Mouse (Mus musculus) stomach, embryonic 16.5 days (tissue): ENCODE data around the gene Ncf1. TPM values are rescaled to one million over a fixed set of nuclear protein-coding genes. Genes with fewer than 3 reads are reported as not detected.

ENCODE experiments used
- ATAC-seq: fragments of 200-750 bp; cut with Nextera tagmentation; 2 replicates; pipeline ENCODE4 v1.8.0; 2017; ENCODE audit warnings: moderate number of reproducible peaks, moderate TSS enrichment; ENCODE audit not compliant: insufficient read depth, low FRiP score
- H3K27ac ChIP-seq: fragments of 300-500 bp; sonication (generic); 2 replicates; pipeline ENCODE4 v1.5.1; 2014; ENCODE audit warnings: low read length
- H3K27me3 ChIP-seq: fragments of 300-500 bp; sonication (generic); 2 replicates; pipeline ENCODE4 v1.6.1; 2014; ENCODE audit warnings: low read length, control low read depth, mixed read lengths; ENCODE audit not compliant: control insufficient read depth, insufficient read depth
- H3K36me3 ChIP-seq: fragments of 300-500 bp; sonication (generic); 2 replicates; pipeline ENCODE4 v1.6.1; 2014; ENCODE audit warnings: low read length; ENCODE audit not compliant: control insufficient read depth, insufficient read depth
- H3K4me1 ChIP-seq: fragments of 300-500 bp; sonication (generic); 2 replicates; pipeline ENCODE4 v1.6.1; 2014; ENCODE audit warnings: low read length, control low read depth, mixed read lengths; ENCODE audit not compliant: control insufficient read depth, insufficient read depth
- H3K4me2 ChIP-seq: fragments of 300-500 bp; sonication (generic); 2 replicates; pipeline ENCODE4 v1.6.1; 2014; ENCODE audit warnings: low read depth, low read length, mixed read lengths
- H3K4me3 ChIP-seq: fragments of 300-500 bp; sonication (generic); replicated peaks from 2 replicates; pipeline ENCODE4 v1.5.1; 2014; ENCODE audit warnings: mild to moderate bottlenecking, low read length
- H3K9ac ChIP-seq: fragments of 300-500 bp; sonication (generic); 2 replicates; pipeline ENCODE4 v1.6.1; 2014; ENCODE audit warnings: low read length
- H3K9me3 ChIP-seq: fragments of 300-500 bp; sonication (generic); replicated peaks from 2 replicates; pipeline ENCODE4 v1.6.1; 2016; ENCODE audit warnings: low read length, control low read depth; ENCODE audit not compliant: control insufficient read depth
- WGBS: fragments of 180-500 bp; shearing (Covaris S2); extraction: QIAGEN DNeasy Blood & Tissue Kit; methylation state at CpG from one replicate; pipeline ENCODE4 v1.1.7; 2014; 5-methylcytosine and 5-hydroxymethylcytosine counted together
- polyA plus RNA-seq: library from polyadenylated mRNA; unstranded; fragments of >200 nt; fragmentation: Nextera tagmentation; extraction: Ambion mirVana; gene quantifications from 2 replicates; pipeline ENCODE4 v1.2.1, GENCODE M21; 2015

The Ncf1 gene
- polyA plus RNA-seq, 1 experiment from 2014 or later: 8.2 TPM

- ATAC-seq: no peak
- H3K9me3 ChIP-seq: no peaks in the 10 kb centered on the region
These were observed 22.7 kb downstream of the Ncf1 start for GRCm38 (mm10) chr5:134206721-134207120.

GRCm38 (mm10) chr5:134193664-134194063 lies 35.8 kb downstream of the Ncf1 start:
- H3K4me3 ChIP-seq: no peak overlapping the region
- WGBS: 83% methylated on average over 8 of the region's 8 CpGs
- H3K36me3 ChIP-seq: peaks cover 7% of the 10 kb centered on the region; the same call in 1 of the 2 replicates
- H3K4me2 ChIP-seq: no peak overlapping the region
- H3K9me3 ChIP-seq: no peaks in the 10 kb centered on the region
- H3K9ac ChIP-seq: no peak overlapping the region
- no peak overlapping the region for H3K27ac ChIP-seq
- no peaks in the 10 kb centered on the region for H3K4me1 ChIP-seq
- no peaks in the 10 kb centered on the region for H3K27me3 ChIP-seq
- no peak for ATAC-seq

More at GRCm38 (mm10) chr5:134206721-134207120, 22.7 kb downstream of the Ncf1 start:
- no peak overlapping the region for H3K27ac ChIP-seq
- H3K4me3 ChIP-seq: no peak overlapping the region
- peaks cover 7% of the 10 kb centered on the region for H3K4me1 ChIP-seq
- H3K36me3 ChIP-seq: 0 out of 2 replicates have a peak, but pooled peaks cover 3% of the 10 kb centered on the region
- WGBS: 82% methylated on average over 10 of the region's 10 CpGs
- H3K27me3 ChIP-seq: no peaks in the 10 kb centered on the region
- no peak overlapping the region for H3K9ac ChIP-seq
- no peak overlapping the region for H3K4me2 ChIP-seq

- Histone ChIP-seq H3K4me1 (0 out of 2 replicates have a peak, but pooled peaks cover under 1% of the 10 kb centered on the region), H3K36me3 (no peaks in the 10 kb centered on the region), H3K4me3 (no peak overlapping the region), H3K4me2 (no peak overlapping the region), H3K27me3 (no peaks in the 10 kb centered on the region), H3K9me3 (no peaks in the 10 kb centered on the region; the same call in 1 of the 2 replicates), H3K27ac (no peak overlapping the region), H3K9ac (no peak overlapping the region)
- 73% methylated on average over 7 of the region's 7 CpGs for whole genome bisulfite sequencing
- ATAC-seq: no peak
These were observed 40.9 kb downstream of the Ncf1 start for GRCm38 (mm10) chr5:134188571-134188970.

- H3K27me3 ChIP-seq: no peaks in the 10 kb centered on the region
- H3K9ac ChIP-seq: 0 out of 2 replicates have a peak overlapping the region, but pooled peaks have one; percentile 21
- H3K4me1 ChIP-seq: peaks cover 15% of the 10 kb centered on the region
- H3K27ac ChIP-seq: no peak overlapping the region
- H3K9me3 ChIP-seq: no peaks in the 10 kb centered on the region; the same call in 1 of the 2 replicates
- H3K36me3 ChIP-seq: no peaks in the 10 kb centered on the region
- WGBS: 68% methylated on average over 4 of the region's 4 CpGs
- no peak overlapping the region for H3K4me2 ChIP-seq
- H3K4me3 ChIP-seq: no peak overlapping the region
- ATAC-seq: no peak
These were observed 42.3 kb downstream of the Ncf1 start for GRCm38 (mm10) chr5:134186961-134187731.

GRCm38 (mm10) chr5:134186059-134186458 lies 43.4 kb downstream of the Ncf1 start:
- ATAC-seq: no peak
- WGBS: 85% methylated on average over 3 of the region's 3 CpGs

GRCm38 (mm10) chr5:134183880-134184808 lies 45.3 kb downstream of the Ncf1 start, which contains the start of gene Gtf2ird2:
Gene Gtf2ird2 (plus strand): TSS chr5:134184019.
- no peaks in the 10 kb centered on the region; the same call in 1 of the 2 replicates for H3K9me3 ChIP-seq
- peaks cover 16% of the 10 kb centered on the region for H3K4me1 ChIP-seq
- no peaks in the 10 kb centered on the region for H3K27me3 ChIP-seq
- H3K36me3 ChIP-seq: no peaks in the 10 kb centered on the region
- under 1% methylated on average over 92 of the region's 92 CpGs for WGBS
- H3K9ac ChIP-seq: peak within 1 kb of the TSS; percentile 83
- H3K4me2 ChIP-seq: peak within 1 kb of the TSS; percentile 93
- peak within 1 kb of the TSS; percentile 90 for H3K27ac ChIP-seq
- peak; percentile 98 for ATAC-seq
- peak within 1 kb of the TSS; percentile 63 for H3K4me3 ChIP-seq

More at GRCm38 (mm10) chr5:134186059-134186458, 43.4 kb downstream of the Ncf1 start:
- H3K27me3 ChIP-seq: no peaks in the 10 kb centered on the region
- no peak overlapping the region for H3K4me3 ChIP-seq
- H3K27ac ChIP-seq: no peak overlapping the region
- H3K9me3 ChIP-seq: no peaks in the 10 kb centered on the region; the same call in 1 of the 2 replicates
- peaks cover 16% of the 10 kb centered on the region for H3K4me1 ChIP-seq
- no peak overlapping the region for H3K4me2 ChIP-seq
- H3K36me3 ChIP-seq: no peaks in the 10 kb centered on the region
- no peak overlapping the region for H3K9ac ChIP-seq

GRCm38 (mm10) chr5:134183162-134183561 lies 46.3 kb downstream of the Ncf1 start:
- H3K4me3 ChIP-seq: peak overlapping the region; percentile 63
- H3K27ac ChIP-seq: peak overlapping the region; percentile 90
- H3K4me2 ChIP-seq: peak overlapping the region; percentile 93
- ATAC-seq: no peak
- 37% methylated on average over 7 of the region's 7 CpGs for whole genome bisulfite sequencing
- peaks cover 16% of the 10 kb centered on the region for H3K4me1 ChIP-seq
- H3K9me3 ChIP-seq: no peaks in the 10 kb centered on the region; the same call in 1 of the 2 replicates
- peak overlapping the region; percentile 83 for H3K9ac ChIP-seq
- H3K36me3 ChIP-seq: no peaks in the 10 kb centered on the region
- no peaks in the 10 kb centered on the region for H3K27me3 ChIP-seq

- Histone ChIP-seq H3K4me2 (peak overlapping the region; percentile 93), H3K9ac (0 out of 2 replicates have a peak overlapping the region, but pooled peaks have one; percentile 20), H3K4me3 (peak overlapping the region; percentile 63), H3K27me3 (no peaks in the 10 kb centered on the region), H3K9me3 (no peaks in the 10 kb centered on the region; the same call in 1 of the 2 replicates), H3K4me1 (peaks cover 16% of the 10 kb centered on the region), H3K27ac (peak overlapping the region; percentile 90), H3K36me3 (no peaks in the 10 kb centered on the region)
- ATAC-seq: no peak
- WGBS: 38% methylated on average over 4 of the region's 4 CpGs
These were observed 46.7 kb downstream of the Ncf1 start for GRCm38 (mm10) chr5:134182735-134183134.
